Mouse (Mus musculus) cerebellum, adult 18-20 months (tissue): Measurements from ENCODE around the gene Smarca4.

ENCODE experiments used
- DNase-seq, 2 experiments: peaks; one replicate each; pipeline ENCODE4 v3.0.0; 2021

Smarca4 gene

DNA sequence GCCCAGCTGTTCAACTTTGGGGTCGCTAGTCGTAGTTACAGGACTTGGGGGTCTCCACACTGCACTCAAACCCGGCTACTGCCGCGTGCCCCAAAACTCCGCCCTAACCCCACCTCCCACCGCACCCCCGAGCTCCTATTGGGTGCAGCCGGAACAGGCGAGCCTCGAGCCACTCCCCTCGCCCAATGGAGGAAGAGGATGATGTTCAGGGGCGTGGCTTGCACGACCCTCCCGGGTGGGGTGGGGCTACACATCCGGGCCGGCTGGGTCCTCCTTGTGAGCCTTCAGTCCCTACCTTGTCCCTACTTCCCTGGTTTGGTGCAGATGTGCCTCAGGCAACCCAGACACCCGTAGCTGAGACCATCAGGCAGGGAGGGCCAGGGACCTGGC lies 108.2 kb downstream of the Smarca4 start:
- peak; percentile 87 to 95 for DNase-seq

GRCm38 (mm10) chr9:21725224-21726121 lies 109.5 kb downstream of the Smarca4 start:
- DNase-seq = no peak

DNA sequence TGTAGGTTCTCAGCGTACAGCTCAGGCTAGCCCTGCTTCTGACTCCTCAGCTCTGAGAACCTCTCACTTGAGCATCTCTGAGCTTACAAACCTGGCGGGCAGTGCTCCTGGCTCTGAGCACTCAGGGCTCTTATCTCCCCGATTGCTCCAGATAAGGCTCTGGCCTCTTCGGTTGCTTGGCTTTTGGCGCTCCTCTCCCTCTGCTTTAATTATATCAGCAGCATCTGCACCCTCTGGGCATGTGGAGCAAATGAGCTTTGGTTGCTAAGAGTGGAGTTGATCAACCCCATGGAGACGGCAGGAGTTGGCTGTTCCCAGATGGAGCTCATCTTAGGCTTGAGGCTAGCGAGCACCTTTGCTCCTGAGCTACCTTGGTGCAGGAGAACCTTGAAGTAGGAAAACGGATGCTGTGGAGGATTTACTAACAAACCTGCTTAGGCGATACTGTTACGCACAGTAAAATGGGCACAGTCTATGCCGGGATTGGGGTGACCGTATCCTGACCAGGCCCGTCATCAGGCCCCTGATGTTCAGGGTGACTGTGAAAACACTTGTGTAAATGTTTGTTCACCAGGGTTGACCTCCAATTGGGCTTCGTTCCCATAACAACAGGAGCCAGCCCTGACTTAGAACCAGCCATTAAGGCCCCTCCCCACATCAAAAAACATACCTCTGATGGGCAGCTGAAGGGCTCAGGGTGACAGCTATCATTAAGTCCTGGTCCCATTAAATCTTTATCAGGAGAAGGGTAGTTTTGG lies 110.4 kb downstream of the Smarca4 start:
- no peak for DNase-seq

DNA sequence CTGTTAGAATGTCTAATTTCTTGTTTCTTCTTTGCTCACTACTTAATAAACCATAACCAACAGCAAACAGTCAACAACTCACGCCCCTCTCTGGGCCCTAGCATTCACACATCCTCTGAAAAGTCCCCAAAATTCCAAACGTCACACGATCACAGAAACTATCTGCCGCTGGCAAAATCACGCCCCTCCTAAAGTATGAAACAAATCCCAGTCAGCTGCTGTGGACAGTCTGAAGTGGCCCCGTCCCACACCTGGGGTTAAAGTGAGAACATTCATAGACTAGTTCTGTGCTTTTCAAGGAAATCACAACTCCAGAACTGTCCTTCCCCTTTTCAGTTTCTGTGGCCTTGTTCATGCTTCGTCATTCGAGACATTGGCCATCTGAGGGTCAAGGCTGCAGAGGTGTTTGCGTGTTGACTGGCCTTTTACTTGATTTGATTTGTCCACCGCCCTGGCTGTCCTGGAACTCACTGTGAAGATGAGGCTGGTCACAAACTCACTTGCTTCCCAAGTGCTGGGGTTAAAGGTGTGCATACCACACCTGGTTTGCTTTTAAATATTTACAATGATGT lies 112.4 kb downstream of the Smarca4 start:
- no peak for DNase-seq

GRCm38 (mm10) chr9:21729264-21729663 lies 113.3 kb downstream of the Smarca4 start:
- DNase-seq = no peak

DNA sequence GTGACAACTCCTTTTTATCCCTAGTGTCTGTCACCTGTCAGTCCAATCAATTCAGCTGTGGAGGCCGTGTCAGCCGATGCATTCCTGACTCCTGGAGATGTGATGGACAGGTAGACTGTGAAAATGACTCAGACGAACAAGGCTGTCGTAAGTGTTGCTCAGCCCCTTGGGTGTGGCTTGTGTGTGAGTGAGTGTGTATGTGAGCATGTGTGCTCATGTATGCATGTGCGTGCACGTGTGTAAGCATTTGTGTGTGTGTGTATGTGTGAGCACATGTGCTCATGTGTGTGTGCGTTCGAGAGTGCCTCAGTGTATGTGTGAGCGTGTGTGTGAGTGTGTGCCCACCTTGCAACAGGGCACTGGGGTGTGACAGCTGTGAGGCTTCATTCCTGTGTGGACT lies 116.3 kb downstream of the Smarca4 start:
- no peak for DNase-seq

DNA sequence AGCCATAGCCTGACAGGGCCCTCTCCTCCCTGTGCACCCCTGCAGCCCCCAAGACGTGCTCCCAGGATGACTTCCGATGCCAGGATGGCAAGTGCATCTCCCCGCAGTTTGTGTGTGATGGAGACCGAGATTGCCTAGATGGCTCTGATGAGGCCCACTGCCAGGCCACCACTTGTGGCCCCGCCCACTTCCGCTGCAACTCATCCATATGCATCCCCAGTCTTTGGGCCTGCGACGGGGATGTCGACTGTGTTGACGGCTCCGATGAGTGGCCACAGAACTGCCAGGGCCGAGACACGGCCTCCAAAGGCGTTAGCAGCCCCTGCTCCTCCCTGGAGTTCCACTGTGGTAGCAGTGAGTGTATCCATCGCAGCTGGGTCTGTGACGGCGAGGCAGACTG lies 117.5 kb downstream of the Smarca4 start:
- no peak for DNase-seq

DNA sequence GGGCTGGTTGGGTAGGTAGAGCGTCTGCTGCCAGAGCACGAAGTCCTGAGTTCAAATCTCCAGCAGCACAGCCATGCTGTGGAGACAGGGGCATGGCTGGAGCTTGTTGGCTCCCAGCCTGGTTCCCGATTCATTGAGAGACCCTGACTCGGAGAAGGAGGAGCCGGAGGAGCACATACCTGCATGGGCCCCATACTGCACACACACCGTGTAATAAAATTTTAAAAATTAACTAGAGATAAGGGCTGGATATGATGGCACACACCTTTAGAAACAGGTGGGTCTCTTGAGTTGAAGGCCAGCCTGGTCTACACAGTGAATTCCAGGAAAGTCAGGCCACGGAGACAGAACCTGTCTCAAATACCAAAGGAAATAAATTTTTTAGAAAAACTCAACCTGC lies 118.0 kb downstream of the Smarca4 start:
- no peak for DNase-seq

GRCm38 (mm10) chr9:21735126-21735525 lies 119.2 kb downstream of the Smarca4 start:
- no peak for DNase-seq

GRCm38 (mm10) chr9:21736580-21736979 lies 120.6 kb downstream of the Smarca4 start:
- DNase-seq = no peak

DNA sequence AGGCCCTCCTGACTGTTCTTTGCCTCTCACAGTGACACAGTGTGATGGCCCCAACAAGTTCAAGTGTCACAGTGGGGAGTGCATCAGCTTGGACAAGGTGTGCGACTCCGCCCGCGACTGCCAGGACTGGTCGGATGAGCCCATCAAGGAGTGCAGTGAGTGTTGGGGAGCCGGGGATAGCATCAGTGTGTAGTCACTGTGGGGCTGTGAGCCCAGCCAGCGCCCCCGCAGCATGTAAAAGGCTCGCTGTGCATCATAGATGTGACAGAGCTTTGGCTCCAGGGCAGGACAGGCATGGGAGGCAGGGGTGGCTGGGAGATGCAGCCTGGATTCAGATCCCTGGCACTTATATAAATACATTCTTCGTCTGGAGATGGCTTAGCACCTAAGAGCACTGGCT lies 121.2 kb downstream of the Smarca4 start:
- no peak for DNase-seq

- no peak for DNase-seq
These were observed 122.8 kb downstream of the Smarca4 start for GRCm38 (mm10) chr9:21738776-21739175.

- DNase-seq = no peak
These were observed 124.5 kb downstream of the Smarca4 start for GRCm38 (mm10) chr9:21740427-21740826.

DNA sequence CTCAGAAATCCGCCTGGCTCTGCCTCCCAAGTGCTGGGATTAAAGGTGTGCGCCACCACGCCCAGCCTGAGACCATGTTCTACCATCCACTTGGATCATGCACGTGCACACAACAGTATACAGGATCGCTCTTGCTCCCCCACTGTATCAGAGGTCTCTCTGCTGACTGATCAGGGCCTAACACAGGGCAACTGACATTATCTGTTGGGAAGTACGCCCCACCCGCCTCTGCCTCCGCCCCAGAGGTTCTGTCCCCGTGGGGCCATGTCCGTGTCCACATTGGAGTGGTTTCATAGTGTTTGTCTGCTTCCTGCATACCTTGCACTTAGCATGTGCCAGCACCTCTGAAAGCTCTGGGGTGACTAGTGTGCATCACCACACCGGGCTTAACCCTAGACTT lies 125.5 kb downstream of the Smarca4 start:
- DNase-seq = no peak

DNA sequence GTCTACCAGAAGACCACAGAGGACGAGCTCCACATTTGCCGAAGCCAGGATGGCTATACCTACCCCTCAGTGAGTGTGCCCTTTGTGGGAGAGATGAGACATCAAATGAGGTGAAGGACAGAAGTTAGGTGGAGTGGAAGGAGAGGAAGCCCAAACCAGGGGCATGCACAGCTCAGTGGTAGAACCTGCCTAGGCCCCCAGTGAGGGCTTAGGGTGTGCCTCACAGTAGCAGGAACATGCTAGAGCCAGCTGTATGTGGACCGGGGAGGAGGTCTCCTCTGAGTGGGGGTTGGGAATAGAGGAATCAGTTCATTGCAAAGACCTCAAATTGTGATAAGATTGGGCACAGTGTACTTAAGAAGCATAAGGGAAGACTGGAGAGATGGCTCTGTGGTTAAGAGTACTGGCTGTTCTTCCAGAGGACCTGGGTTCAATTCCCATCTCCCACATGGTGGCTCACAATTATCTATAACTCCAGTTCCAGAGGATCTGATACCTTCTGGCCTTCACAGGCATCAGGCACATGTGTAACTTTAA lies 131.3 kb downstream of the Smarca4 start:
- DNase-seq = peak in 1 of 2 experiments; percentile 12

- peak; percentile 92 to 97 for DNase-seq
These were observed 132.1 kb downstream of the Smarca4 start for GRCm38 (mm10) chr9:21748033-21748432.

DNA sequence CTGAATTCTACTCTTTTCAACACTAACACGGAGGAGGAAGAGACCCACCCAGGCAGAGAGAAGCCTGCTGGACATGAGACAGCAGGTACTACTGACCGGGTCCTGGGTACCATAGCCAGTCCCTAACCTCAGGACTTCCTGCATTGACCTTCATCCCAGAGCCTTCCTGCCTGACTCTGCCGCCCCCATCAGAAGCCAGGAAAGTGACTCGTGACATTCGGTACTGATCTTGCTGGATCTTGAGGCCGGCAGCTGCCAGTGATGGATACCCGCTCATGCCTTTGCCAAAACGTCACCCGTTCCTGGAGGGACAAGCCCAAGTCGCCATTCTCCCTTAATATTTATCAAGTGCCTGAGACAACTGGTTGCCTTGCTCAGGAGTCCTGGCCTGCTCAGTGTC lies 132.5 kb downstream of the Smarca4 start:
- peak; percentile 56 to 61 for DNase-seq

DNA sequence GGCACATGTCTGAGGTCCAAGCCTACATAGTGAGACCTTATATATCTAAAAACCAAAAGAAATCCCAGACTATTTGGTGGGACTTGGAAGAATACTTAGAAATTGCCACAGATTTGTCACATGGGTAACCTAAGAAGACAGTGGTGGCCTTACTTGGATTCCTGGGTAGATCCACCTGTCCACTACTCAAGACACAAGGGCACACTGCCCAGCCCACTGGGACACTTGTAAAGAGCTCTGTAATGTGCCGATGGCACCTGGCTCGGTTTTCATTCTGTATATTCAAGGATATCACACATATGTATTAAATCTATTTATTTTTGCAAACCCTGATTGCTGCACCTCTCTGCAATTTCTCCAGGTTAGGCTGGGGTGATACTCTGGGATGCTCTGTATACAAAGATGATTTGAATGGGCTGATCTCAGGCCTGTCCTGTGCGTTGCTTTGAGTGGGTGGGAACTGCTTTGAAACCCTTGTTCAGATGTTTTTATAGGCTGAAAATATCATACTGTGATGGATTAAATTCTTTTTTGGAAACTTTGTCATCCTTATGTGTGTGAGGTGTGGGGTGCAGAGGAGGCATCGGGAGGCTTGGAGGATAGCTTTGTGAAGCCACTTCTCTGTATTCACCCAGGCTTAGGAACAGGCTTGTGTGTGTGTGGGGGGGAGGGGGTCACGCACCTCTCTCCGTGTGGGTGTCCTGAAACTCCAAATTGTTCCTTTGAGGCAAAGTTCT lies 133.6 kb downstream of the Smarca4 start:
- peak in 1 of 2 experiments; percentile 29 for DNase-seq

DNA sequence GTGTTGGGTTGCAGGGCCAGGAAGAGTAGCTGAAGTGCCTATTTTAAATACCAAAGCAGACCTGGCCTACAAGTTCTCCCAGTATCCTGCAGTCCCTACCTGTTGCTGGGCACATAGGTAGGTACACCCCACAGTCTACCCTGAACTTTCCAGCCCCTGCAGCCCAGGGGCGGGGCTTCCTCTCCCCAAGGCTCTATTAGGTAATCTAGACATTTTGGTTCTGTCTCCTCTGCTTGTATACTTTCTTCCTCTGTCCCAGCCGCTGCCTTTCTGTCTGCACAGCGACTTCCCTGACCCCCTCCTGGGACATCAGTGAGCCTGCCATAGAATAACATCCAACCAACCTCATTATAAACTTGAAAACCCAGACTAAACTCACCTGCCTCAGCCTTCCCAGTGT lies 134.4 kb downstream of the Smarca4 start:
- DNase-seq = no peak

DNA sequence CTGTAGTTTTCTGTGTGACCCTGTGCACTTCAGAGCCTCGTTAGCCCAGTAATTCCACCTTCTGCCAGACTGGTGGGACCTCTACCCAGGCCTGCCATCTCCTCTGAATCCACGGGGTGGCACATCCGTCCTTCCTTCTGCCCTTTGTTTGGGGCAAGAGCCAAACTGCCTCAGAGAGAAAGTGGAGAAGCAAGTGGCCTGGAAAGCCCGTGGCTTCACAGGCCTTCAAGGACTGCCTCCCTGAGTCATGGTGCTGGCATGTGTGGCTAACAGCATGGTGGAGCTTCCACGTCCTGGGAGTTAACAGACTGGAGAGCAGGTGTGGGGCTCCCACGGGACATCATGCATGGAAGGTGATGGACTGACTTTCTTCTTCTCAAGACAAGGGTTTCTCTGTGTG lies 135.4 kb downstream of the Smarca4 start:
- DNase-seq = peak; percentile 49 to 55

GRCm38 (mm10) chr9:21752252-21752792 lies 136.4 kb downstream of the Smarca4 start:
- DNase-seq = peak in 1 of 2 experiments; percentile 19
